Mouse (Mus musculus) layer of hippocampus, postnatal 14 days (tissue): ENCODE measurements at regions not wholly inside any gene's neighbourhood (a gene's known extent, or its start where the extent isn't known, plus 50 kb on each side); places are given as distances from the start of the nearest gene placed in this dataset.

Experiments used
- DNase-seq, 2 experiments: peaks; one replicate each; pipeline ENCODE4 v3.0.0; 2021 to 2022; ENCODE audit warnings: low spot score in 2 of 2, mixed read lengths in 1 of 2

GRCm38 (mm10) chr6:117237096-117237495, 68.8 kb downstream of the Cxcl12 start:
- no peak for DNase-seq

DNA sequence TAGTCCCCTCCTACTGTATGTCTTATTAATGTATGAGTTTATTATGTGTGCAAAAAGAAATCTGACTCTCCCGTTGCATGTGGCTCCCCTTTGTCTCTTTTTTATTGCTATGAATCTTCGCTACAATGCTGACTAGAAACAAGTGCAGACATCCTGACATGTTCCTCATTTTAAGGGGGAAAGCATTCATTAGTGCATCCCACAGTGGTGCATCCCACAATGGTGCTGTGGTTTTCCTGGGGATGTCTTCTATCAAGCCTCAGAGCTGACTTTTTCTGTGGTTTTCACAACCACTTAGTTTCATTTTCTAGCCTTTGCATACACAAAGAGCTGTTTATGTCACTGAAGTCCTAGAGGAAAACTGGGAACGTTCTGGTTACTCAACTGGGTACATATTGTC, 72.9 kb downstream of the Cxcl12 start:
- no peak for DNase-seq

DNA sequence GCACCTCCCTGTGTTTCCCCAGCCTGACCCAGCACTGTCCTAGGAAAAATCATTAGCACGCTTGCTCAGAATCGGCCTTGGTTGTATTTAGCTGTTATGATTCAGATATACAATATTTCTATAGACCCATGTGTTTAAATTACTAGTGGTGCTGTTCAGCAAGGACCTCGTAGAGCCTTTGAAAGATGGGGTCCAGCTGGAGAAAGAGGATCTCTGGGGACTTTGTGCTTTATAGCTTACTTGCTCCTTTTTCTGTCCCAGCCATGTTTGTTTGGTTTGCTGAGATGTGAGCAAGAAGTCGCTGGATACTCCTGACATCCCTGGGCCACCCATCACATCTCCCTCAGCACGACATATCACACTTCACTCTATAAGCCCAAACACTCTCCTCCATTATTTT, 77.1 kb downstream of the Cxcl12 start:
- DNase-seq: no peak

DNA sequence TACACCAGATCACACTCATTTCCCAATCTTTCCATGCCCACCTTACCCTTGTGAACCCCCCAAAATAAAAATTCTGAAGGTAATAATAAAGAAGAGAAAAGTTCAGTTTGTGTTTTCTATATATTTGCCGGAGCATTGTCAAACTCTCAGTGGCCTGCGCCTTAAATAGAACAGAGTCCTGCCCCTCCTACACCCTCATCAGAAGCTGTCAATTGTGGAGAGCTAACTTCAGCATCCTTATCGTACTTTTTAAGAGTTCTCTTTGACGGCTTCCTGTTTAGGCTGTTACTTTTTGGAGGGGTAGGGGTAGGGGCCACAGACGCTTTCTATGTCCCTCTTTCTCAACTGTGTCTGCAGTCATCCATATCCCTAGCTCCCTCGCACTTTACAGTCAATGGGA, 77.5 kb downstream of the Cxcl12 start:
- no peak for DNase-seq

DNA sequence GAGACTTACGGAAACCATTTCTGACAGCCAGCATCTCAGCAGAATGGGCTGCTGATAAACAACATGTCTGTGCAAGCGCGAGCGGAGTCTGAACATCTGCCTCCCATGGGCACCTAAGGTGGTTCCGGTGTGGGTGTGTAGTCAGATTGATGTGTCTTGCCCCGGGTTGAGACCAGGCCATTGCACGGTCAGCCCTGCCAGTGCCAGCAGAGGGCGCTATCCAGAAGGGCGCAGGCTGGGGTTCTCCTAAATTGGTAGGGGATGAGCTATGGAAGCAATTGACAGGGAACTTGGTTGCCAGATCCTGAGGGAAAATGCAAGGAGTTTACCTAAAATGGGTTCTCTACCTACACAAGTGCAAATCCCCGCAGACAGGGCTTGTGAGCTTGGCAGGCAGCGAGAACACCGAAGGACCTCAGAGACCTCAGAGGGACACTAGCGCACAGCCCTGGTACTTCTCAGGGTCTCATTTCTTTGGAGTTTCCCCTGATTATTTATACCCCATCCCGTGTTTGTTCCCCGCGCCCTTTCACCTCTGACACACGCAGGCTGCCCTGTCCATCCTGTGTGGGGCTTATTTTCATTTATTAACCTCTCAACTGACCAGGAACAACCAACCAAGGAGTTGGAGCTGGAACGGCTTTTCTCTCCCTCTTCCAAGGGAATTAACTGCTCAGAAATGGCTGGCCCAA, 81.0 kb downstream of the Cxcl12 start:
- no peak for DNase-seq

- no peak for DNase-seq
Measured at GRCm38 (mm10) chr6:117250051-117250450, 81.7 kb downstream of the Cxcl12 start.

DNA sequence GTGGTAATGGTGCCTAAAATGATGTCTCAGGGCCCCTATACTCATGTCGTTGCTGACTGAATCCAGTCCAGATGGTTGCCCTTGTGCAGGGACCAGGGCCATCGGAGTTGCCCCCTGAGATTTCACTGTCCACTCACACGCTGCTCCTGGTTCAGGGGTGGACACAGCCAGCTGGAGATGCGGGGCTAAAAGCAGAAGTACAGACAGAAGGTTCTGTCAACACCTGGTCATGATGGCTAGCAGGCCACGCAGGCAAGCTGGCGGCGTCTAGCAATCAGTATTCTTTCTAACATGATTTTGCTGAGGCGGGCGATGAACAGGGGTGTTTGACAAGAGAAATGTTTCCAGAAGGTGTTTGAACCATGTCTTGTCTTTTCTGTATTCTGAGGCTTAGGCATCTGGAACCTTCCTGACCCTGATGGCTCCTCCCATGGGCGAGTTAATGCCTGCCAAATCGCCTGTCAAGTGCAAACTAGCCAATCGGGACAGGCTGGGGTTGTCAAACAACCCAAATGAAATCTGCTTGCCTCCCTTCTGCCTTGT, 83.1 kb downstream of the Cxcl12 start:
- DNase-seq: no peak

- no peak for DNase-seq
Measured at GRCm38 (mm10) chr6:117252361-117252760, 84.0 kb downstream of the Cxcl12 start.

- DNase-seq: no peak
Measured at GRCm38 (mm10) chr6:117253036-117253435, 84.7 kb downstream of the Cxcl12 start.

DNA sequence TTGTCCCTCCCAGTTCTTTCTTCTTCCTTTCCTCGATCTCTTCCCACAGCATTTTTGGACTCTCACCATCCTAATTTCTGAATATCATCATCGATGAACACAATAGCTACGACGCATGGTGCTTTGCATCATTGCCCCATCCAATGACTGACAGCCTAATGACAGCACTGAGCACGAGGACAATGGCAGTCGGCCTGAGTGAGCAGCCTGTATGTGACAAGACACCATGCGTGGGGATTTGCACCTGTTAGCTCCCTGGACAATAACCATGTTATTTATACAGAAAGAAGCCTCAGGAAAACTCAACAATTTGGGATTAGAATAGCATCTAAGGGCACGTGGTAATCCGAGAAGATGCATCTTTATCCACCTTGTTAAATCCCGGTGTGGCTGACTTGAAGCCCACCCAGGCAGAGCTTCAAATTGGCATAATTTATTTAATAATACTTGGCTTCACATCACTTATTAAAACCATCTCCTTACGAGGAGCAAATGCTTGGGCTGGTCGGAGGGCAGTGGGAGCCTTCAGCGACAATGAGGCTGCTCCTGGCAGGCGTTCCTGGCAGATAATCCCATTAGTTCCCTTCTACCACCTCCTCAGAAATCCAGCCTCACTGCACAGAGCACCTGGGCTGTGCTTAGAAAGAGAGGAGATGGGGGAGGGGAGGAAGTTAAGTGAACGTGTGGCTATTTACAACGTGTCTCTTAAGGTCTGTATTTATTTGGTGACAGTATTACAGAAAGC, 85.4 kb downstream of the Cxcl12 start:
- no peak for DNase-seq

DNA sequence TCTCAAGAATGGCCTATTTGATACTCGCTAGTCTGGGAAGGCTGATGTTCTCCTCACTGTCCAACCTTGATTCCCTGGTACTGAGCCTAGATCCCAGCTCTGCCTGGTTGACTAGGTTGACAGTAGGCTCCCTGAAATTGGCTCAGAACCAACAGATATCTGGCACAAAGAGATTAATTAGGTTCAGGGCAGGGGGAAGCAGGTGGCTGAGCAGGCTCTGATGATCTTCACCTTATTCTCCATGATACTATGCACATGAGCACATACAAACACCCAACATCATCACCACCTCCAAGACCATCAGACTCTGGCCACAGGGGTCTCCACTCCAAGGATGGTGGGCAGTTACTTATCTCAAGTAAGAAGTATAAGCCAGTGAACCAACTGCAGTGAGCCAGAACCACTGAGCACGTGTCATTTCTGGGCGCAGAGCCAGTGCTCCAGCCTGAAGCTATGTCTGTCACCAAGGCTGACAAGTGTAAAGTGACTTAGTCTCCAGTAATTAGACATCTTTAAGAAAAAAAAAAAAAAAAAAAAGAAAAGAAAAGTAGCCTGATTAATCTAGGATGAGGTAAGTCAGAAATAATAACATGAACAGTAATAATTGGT, 86.4 kb downstream of the Cxcl12 start:
- peak; percentile 73 to 88 for DNase-seq

- no peak for DNase-seq
Measured at GRCm38 (mm10) chr6:117255399-117256098, 87.2 kb downstream of the Cxcl12 start.

GRCm38 (mm10) chr6:117256099-117256471, 87.8 kb downstream of the Cxcl12 start:
- no peak for DNase-seq

GRCm38 (mm10) chr6:117257591-117257990, 89.3 kb downstream of the Cxcl12 start:
- no peak for DNase-seq

DNA sequence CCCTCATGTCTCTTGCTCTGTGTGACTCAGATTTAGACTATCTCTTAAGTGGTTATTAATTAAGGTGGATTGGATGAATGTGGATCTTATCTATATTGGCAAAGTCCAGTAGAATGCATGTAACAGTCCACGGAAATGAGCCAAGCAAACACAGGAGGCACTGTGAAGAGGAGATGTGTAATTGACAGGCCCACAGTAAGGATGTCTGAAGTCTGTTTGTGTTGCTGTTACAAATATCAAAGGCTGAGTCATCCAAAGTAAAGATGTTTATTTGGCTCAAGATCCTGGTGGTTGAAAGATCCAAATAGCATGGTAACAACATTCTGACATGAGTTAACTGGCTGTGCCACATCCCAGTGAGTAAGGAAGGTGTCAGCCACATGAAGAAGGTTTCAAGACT, 99.6 kb downstream of the Cxcl12 start:
- DNase-seq: no peak

DNA sequence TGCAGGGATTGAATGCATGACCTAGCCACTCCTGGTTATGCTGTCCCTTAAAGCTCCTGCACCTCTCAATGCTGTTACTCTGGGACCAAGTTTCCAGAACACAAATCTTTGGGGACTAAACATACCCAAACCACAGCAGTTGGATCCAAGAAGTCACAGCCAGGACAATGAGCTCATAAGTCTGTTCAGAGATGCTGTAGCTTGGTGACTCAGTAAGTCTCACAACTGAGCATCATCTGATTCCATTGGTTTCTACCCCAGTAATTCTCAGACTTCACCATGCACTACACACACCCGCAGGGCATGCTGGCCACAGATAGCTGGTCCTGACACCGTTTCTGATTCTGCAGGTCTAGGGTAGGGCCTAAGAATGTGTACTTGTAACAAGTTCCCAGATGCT, 100.0 kb downstream of the Cxcl12 start:
- DNase-seq: no peak

DNA sequence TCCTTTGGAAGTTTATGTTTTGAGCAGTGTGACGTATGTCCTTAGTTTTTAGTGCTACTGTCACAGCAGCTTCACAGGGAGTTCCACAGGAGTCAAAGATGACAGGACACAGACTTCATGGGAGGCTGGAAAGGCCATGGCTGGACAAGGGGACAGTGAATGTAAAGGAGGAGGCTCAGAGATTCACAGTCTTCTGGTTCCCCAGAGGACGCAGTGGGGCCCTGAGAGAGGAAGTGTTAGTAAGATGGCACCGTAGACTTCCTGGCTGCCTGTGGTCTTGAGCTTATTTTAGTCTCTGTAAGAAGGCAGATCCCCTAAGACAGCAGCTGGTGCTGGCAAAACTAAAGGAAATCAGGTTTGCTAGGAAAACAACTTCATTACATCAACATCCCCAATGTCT, 101.9 kb downstream of the Cxcl12 start:
- DNase-seq: no peak

DNA sequence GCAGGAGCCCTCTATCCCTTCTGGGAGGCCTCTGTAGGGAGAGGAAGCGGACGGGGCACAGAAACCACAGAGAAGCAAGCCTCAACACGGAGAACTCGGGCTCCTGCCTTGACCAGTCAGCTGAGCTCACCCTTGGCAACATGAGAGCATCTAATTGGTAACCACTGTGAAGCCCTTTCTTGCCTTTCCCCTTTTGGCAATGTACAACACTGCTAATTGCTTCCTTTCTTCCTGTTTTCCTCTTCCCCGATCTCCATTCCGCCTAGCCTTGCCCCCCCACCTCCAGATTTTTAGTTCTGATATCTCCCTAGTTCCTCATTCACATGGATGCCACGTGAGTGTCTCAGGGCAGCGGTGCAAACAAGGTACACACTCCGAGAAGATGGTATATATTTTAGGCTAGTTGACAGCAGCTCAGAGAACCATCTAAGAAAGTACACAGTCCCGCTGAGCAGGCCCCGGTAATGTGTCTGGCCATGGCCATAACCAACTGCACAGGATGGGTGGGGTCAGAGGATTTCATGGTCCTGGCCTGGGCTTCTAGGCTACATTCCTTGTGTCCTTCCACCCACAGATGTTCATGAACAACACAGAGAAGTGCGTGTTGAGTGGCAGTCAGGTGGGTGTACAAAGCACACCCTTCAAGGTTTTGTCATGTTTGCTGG, 103.4 kb downstream of the Cxcl12 start:
- DNase-seq: no peak

DNA sequence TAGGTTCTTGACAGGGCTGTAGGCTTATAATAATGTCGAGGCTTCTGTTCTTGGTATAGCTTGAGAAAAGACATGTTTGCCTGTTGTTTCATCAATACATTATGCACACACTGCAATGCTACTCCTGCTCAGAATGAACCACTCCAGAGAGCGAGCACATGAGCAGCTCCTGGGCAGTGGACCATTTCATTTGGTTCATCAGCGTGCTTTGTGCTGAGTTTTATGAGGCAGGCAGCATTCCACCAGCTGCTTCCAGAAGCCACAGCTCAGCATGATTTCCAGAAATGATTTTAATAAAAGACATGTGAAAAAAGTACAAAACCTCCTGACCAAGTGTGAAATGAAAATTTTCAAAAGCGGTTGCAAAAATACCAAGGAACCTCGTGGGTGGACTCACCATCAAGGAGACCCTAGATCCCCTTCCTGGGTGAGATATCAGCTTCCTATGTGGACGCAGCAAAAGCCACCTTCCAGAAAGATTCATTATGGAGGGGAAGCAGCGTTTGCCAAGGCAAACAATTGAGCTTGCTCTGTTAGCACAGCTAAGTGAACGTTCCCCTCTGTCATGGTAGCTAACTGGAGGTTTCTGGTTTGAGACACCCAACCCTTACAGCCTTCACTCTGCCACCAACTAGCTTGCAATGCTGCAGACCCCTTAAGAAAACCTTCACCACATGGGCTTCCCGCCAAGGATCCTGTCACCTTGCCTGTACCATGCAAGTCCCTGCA, 104.1 kb downstream of the Cxcl12 start:
- no peak for DNase-seq

- no peak for DNase-seq
Measured at GRCm38 (mm10) chr6:117275915-117276314, 107.6 kb downstream of the Cxcl12 start.
